Mouse (Mus musculus): ENCODE measurements around the gene H2-Oa. TPM values are rescaled to one million over a fixed set of nuclear protein-coding genes. Genes with fewer than 3 reads are reported as not detected.
"Not testable (repeated sequence)": the region's sequence is repeated elsewhere in the genome, so short reads cannot be mapped to it uniquely, and the experiment has no call there.

H2-Oa gene
- total RNA-seq, 2 experiments from 2014 or later: not detected

DNA sequence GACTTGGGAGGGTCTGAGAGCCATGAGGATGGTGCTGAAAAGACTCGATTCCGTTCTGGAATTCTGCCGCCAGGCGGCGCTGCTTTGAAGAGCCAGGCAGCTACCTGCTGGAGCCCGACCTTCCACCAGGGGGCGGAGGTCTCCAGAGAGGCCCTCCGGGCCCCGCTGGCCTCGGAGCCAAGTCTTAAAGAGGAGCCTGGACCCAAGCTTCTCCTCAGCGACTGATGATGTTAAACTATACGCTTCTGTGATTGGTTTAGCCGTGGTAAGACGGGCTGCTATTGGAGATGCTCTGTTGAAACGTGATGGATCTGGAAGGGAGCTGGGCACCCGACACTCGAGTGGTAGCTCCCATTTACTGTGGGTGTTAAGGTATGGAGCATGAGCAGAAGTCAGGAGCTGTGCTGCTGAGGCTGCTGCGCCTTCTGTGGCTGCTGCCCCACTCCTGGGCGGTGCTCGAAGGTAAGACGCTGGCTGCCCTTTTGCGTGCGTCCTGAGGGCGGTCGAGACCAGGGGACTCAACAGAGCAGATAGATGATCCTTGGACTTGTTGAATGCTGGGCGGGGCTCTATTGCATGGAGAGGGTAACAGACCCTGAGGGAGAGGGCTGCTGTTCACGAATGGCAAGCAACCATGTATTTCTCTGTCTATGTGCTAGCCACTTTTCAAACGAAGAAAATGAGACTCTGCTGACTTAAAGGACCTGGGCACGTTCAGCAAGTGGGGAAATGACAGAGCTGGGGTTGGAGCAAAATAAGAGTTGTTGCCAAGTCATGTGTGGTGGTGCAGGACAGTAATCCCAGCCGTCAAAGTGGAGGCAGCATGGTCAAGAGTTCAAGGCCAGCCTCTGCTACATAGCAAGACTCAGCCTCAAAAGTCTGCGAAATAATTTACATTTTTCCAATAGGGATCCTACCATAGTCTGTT, 43.4 kb downstream of the H2-Oa start:
- peak; percentile 98 for DNase-seq
- intact Hi-C loops (cut with DNase I; ENCODE audit: low total_unique reads): no loop called here

DNA sequence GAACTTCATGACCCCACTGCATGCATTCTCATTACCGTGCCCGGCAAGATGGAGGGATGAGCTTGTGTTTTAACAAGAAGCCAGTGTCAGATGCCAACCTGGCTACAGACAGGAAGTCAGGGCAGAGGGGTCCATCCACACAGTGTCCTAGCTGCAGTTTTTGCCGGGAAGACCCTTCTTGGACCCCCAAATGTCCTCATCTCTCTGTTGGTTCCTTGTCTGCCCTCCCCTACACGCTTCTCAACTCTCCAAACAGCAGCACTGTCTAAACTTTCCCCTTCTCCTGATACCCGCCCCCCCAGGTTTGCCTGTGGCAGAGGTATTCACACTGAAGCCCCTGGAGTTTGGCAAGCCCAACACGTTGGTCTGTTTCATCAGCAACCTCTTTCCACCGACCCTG, 45.5 kb downstream of the H2-Oa start:
- DNase-seq: no peak
- intact Hi-C loops (cut with DNase I; ENCODE audit: low total_unique reads): no loop called here

DNA sequence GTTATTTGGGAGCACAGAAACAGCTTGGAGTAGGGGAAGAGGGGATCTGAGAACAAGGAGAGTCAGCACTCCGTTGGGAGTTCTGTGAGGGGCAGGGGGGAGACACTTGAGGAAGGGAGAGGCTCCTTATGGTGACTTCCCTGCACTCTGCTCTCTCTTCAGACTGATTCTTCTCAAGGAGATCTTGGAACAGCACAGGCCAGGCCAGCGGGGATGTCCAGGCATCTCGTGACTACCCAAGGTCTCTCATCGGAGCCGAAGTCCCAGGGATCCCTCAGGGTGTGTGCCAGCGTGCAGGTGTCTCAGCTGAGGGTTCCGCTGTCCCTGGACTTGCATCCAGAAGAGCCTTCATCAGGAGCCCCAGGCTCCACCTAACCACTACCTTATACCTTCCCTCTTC, 46.5 kb downstream of the H2-Oa start:
- DNase-seq: no peak
- intact Hi-C loops (cut with DNase I; ENCODE audit: low total_unique reads): no loop called here

GRCm38 (mm10) chr17:34139416-34139815, 47.3 kb downstream of the H2-Oa start:
- intact Hi-C loops (cut with DNase I; ENCODE audit: low total_unique reads): no loop called here
- no peak for DNase-seq

- DNase-seq: no peak
- intact Hi-C loops (cut with DNase I; ENCODE audit: low total_unique reads): no loop called here
Observed at GRCm38 (mm10) chr17:34140240-34140639, 48.1 kb downstream of the H2-Oa start.

DNA sequence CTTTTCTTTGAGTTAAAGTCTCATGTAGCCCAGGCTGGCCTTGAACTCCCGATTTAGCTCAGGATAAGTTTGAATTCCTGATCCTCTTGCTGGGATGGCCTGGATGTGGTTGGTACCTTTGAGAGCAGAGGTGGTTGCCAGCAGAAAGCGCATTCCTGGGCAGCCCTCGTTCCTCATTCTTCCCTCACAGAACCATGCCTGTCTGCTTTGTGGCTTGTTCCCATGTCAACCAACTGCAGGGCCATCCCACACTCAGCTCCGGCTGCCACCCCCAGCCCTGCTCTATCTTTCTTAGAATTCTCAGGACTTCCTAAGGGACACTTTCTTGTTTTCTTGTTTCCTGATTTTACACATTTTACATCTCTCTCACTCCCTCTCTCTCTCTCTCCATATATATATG, 49.3 kb downstream of the H2-Oa start:
- intact Hi-C loops (cut with DNase I; ENCODE audit: low total_unique reads): no loop called here
- DNase-seq: no peak

DNA sequence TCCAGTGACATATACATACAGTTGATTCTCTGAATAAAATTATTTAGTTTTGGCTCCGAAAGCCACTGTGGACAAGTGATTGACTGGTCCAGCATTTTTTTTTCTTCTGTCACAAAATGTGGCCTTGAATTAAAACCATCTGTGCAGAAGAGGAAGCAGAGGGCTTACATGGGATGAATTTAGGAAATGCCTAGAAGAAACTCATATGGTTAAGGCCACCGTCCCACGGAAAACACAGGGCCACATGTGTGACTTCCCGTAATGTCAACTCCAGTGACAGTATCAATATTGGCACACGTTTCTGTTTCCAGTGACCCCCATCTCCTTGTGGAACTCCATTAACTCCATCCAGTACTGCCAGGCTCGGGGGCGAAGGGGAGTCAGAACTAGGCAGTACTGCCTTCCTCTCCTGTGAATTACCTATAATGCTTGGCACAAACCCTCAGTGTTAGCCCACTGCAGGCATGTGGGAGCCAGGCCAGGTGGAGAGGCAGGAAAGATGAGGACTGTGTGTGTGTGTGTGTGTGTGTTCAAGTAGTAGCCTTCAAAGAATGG, 50.4 kb downstream of the H2-Oa start:
- DNase-seq: no peak
- intact Hi-C loops (cut with DNase I; ENCODE audit: low total_unique reads): no loop called here

DNA sequence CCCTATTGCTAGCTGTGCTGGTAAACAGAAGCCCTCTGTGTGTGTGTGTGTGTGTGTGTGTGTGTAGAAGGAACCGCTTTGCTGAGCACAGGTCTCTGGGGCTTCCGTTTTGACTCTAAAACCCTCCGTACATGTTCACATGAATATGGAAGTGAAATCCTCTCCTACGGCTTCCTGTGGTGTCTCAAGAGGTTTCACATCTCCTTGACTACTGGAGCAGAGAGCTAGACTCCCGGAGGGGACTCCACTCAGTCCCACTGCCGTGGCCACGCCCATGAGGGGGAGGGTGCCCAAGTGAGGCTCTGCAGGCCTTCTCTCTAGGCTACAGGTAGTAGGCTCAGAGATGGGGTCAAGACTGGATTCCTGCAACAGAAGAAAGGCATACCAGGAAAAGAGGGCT, 50.9 kb downstream of the H2-Oa start, which contains the start of gene H2-DMb2:
Gene H2-DMb2, plus strand, starts transcription at position 275 of the 400 bp plus-strand sequence.
- intact Hi-C loops (cut with DNase I; ENCODE audit: low total_unique reads): no loop called here
- DNase-seq: peak; percentile 63

DNA sequence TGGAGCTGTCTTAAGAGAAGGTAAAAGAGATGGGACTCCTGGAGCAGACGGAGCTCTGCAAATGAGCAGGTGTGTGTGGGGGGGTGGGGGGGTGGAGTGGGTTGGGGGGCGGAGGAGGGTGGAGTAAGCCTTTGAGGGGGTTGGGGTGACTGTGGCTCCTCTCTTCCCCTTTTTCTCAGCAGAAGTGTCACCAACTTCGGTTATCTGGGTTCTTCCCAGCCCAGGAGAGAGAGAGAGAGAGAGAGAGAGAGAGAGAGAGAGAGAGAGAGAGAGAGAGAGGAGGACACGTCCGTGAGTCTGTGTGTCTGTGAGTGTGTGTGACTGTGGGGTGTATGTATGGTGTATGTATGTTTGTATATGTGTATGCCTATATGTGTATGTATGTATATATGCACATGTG, 51.3 kb downstream of the H2-Oa start:
- intact Hi-C loops (cut with DNase I; ENCODE audit: low total_unique reads): no loop called here
- DNase-seq: no peak

GRCm38 (mm10) chr17:34144221-34144620, 52.1 kb downstream of the H2-Oa start:
- DNase-seq; intact Hi-C loops (cut with DNase I; ENCODE audit: low total_unique reads): not testable (repeated sequence)

Other genes with a start within 250 kb of the H2-Oa start
- 10 to 100 TPM; 17.6 to 19.8 TPM for gene Cd320, start 249.2 kb upstream of the H2-Oa start, total RNA-seq (2021)
- gene Gm7029, start 218.5 kb upstream of the H2-Oa start, total RNA-seq (2021): not detected
- gene Kifc1, start 201.7 kb upstream of the H2-Oa start, total RNA-seq (2021): 1 to 10 TPM; 3.3 to 4.4 TPM
- gene Platr17, start 187.2 kb upstream of the H2-Oa start, total RNA-seq (2021): not detected
- 10 to 100 TPM; 10.2 to 13.8 TPM for gene Daxx, start 182.9 kb upstream of the H2-Oa start, total RNA-seq (2021)
- gene Tapbp, start 176.4 kb upstream of the H2-Oa start, total RNA-seq (2021): 10 to 100 TPM; 32.9 to 35.7 TPM
- 10 to 100 TPM; 13.5 to 16.1 TPM for gene Zbtb22, start 176.4 kb upstream of the H2-Oa start, total RNA-seq (2021)
- gene Rgl2, start 162.8 kb upstream of the H2-Oa start, total RNA-seq (2021): 10 to 100 TPM; 24.4 to 24.7 TPM
- gene Pfdn6, start 152.0 kb upstream of the H2-Oa start, total RNA-seq (2021): 10 to 100 TPM; 53.6 to 54.9 TPM
- gene Wdr46, start 151.7 kb upstream of the H2-Oa start, total RNA-seq (2021): 10 to 100 TPM; 11.1 to 12.3 TPM
- 1 to 10 TPM; 2.3 to 2.7 TPM for gene B3galt4, start 140.9 kb upstream of the H2-Oa start, total RNA-seq (2021)
- 10 to 100 TPM; 30.5 to 33.1 TPM for gene Vps52, start 136.5 kb upstream of the H2-Oa start, total RNA-seq (2021)
- 100 to 1,000 TPM; 464 to 543 TPM for gene Rps18, start 136.3 kb upstream of the H2-Oa start, total RNA-seq (2021)
- 10 to 100 TPM; 26.5 to 40.1 TPM for gene H2-K1, start 92.0 kb upstream of the H2-Oa start, total RNA-seq (2021)
- 10 to 100 TPM; 11.3 to 13.1 TPM for gene Ring1, start 67.7 kb upstream of the H2-Oa start, total RNA-seq (2021)
- gene H2-Ke6, start 64.3 kb upstream of the H2-Oa start, total RNA-seq (2021): 10 to 100 TPM; 50.1 to 51.3 TPM
- gene Slc39a7, start 60.7 kb upstream of the H2-Oa start, total RNA-seq (2021): 10 to 100 TPM; 44.9 to 60.1 TPM
- 10 to 100 TPM; 35.2 to 35.8 TPM for gene Rxrb, start 60.5 kb upstream of the H2-Oa start, total RNA-seq (2021)
- 10 to 100 TPM; 51.1 to 56.0 TPM for gene Col11a2, start 52.9 kb upstream of the H2-Oa start, total RNA-seq (2021)
- gene H2-DMa, start 27.2 kb downstream of the H2-Oa start, total RNA-seq (2021): 1 to 10 TPM; 2.3 to 3.6 TPM
- 10 to 100 TPM; 75.2 to 75.5 TPM for gene Brd2, start 30.3 kb downstream of the H2-Oa start, total RNA-seq (2021)
- under 1 TPM; 0.45 to 0.47 TPM for gene H2-DMb2, start 51.0 kb downstream of the H2-Oa start, total RNA-seq (2021)
- 1 to 10 TPM; 1.0 to 1.4 TPM for gene H2-DMb1, start 60.7 kb downstream of the H2-Oa start, total RNA-seq (2021)
- gene Tap1, start 95.2 kb downstream of the H2-Oa start, total RNA-seq (2021): 1 to 10 TPM; 1.7 to 2.6 TPM
- gene Psmb9, start 95.4 kb downstream of the H2-Oa start, total RNA-seq (2021): 1 to 10 TPM; 1.8 to 2.0 TPM
- gene Psmb8, start 105.4 kb downstream of the H2-Oa start, total RNA-seq (2021): 1 to 10 TPM; 2.9 to 3.4 TPM
- 1 to 10 TPM; 4.7 to 5.3 TPM for gene Tap2, start 111.2 kb downstream of the H2-Oa start, total RNA-seq (2021)
- under 1 TPM in 1 of 2 experiments, not detected in 1; 0.13 TPM for gene H2-Ob, start 146.6 kb downstream of the H2-Oa start, total RNA-seq (2021)
- gene H2-Ab1, start 165.3 kb downstream of the H2-Oa start, total RNA-seq (2021): 1 to 10 TPM; 2.8 to 3.1 TPM
- gene H2-Aa, start 195.5 kb downstream of the H2-Oa start, total RNA-seq (2021): 1 to 10 TPM; 2.8 to 3.9 TPM
- gene H2-Eb1, start 213.5 kb downstream of the H2-Oa start, total RNA-seq (2021): 1 to 10 TPM; 2.8 to 3.7 TPM
- gene H2-Eb2, start 233.3 kb downstream of the H2-Oa start, total RNA-seq (2021): not detected